Mouse (Mus musculus) urinary bladder, adult 18-20 months (tissue): ENCODE measurements around the gene Ifrd2.

Source experiments
- DNase-seq, 2 experiments: peaks; one replicate each; pipeline ENCODE4 v3.0.0; 2022; ENCODE audit warnings: low spot score in 2 of 2, mixed read lengths in 2 of 2

Ifrd2 gene

GRCm38 (mm10) chr9:107575579-107576356 lies 11.7 kb upstream of the Ifrd2 start:
- DNase-seq, result peak; percentile 57 to 83

DNA sequence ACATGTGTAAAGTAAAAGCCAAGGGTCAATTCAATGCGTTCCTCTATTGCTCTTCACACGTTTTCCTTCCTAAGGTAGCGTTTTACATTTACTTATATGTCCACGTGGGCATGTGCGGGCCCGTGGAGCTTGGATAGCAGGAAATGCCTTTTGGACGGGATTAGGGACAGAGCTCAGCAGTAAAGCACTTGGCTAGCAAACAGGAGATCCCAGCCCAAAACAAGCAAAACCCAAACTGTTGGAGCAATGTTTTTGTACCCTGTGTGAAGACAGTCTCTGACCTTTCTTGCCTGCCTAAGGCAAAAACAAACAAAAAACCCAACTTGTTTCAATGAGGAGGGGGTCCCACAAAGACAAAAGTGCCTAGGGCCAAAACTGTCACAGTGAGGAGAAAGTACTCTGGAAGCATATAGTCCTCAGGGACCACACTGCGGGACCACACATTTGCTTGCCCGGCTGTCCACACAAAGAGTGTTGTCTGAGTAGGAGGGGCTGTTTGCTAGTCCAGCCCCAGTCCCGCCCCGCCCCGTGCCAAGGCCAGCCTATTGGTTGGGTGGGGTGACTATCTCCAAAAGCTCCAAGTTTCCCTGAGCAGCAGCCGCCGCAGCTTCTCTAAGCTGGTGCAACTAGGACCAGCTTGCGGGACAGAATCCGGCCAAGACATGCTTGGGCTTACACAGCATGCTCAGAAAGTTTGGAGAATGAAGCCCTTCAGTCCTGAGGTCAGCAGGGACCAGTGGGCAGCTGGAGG lies 10.9 kb upstream of the Ifrd2 start, which contains the start of gene Hyal1:
Gene Hyal1, plus strand, starts transcription at position 571 of the 751 bp plus-strand sequence.
- peak; percentile 82 to 83 for DNase-seq

DNA sequence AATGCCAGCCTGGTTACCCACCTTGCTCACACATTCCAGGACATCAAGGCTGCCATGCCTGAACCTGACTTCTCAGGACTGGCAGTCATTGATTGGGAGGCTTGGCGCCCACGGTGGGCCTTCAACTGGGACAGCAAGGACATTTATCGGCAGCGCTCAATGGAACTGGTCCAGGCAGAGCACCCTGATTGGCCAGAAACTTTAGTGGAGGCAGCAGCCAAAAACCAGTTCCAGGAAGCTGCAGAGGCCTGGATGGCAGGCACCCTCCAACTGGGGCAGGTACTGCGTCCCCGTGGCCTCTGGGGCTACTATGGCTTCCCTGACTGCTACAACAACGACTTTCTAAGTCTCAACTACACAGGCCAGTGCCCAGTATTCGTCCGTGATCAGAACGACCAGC lies 9.6 kb upstream of the Ifrd2 start:
- DNase-seq, result no peak

DNA sequence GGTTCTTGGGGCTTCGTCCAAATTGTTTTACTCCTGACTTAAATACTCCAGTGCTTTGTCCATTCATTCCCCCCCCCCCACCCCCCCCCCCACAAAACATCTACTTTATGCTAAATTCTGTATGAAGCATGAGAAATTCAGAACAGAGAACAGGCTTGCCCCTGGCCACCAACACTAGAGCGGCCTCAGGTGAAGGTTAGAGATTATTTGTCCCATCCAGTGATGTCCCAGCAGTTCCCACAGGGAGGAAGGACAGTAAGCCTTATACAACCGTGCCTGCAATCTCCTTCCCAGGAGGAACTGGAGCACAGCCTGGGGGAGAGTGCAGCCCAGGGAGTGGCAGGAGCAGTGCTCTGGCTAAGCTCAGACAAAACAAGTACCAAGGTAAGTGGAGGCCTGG lies 8.9 kb upstream of the Ifrd2 start, which contains the start of gene Naa80:
Gene Naa80, plus strand, starts transcription at position 301 of the 400 bp plus-strand sequence.
- DNase-seq, result no peak

DNA sequence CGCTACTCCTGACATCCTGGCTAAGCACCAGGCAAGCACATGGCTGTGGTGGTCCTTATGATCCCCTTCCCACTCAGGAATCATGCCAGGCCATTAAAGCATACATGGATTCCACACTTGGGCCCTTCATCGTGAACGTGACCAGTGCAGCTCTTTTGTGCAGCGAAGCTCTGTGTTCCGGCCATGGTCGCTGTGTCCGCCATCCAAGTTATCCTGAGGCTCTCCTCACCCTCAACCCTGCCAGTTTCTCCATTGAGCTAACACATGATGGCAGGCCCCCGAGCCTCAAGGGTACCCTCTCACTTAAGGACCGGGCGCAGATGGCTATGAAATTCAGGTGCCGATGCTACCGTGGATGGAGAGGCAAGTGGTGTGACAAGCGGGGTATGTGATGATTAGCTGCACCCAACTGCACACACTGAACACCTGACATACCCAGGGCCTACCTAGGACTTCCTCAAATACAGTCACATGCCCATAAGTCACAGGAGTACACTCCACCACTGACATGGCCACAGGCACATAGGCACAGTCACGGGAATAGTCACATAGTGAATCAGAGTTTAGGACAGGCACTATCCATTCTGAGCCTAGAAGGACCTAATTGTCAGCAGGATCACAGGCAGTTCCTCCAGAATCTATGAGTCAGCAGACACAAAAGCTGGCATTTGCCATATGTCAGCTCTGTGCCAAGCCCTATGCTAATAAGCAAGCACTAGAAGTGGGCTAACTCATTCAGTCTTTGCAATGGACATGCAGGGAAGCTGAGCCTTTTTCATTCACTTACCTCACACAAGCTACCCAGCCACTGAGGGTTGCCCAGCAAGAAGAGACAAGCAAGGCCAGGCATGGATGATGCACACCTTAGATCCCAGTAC lies 8.2 kb upstream of the Ifrd2 start:
- no peak for DNase-seq

GRCm38 (mm10) chr9:107580501-107581317 lies 6.7 kb upstream of the Ifrd2 start, which contains the start of gene Hyal3:
Gene Hyal3, plus strand, starts transcription at chr9:107580818.
- peak; percentile 82 to 91 for DNase-seq

DNA sequence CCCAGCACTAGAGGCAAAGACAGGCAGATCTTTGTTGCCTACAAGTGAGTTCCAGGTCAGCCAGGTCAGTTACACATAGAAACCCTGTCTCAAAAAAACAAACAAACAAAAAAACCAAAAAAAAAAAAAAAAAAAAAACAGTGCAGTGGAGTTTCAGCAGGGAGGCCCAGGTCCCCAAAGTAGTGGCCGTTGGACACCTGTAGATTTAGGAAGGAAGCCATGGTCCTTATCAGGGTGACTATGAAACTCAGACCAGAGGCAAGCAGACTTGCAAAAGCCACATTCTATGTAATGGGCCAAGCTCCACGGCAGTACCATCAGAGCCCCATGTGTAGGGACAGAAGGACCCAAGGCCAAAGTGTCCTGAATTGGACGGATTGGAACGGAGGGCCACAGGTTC lies 5.9 kb upstream of the Ifrd2 start:
- no peak for DNase-seq

DNA sequence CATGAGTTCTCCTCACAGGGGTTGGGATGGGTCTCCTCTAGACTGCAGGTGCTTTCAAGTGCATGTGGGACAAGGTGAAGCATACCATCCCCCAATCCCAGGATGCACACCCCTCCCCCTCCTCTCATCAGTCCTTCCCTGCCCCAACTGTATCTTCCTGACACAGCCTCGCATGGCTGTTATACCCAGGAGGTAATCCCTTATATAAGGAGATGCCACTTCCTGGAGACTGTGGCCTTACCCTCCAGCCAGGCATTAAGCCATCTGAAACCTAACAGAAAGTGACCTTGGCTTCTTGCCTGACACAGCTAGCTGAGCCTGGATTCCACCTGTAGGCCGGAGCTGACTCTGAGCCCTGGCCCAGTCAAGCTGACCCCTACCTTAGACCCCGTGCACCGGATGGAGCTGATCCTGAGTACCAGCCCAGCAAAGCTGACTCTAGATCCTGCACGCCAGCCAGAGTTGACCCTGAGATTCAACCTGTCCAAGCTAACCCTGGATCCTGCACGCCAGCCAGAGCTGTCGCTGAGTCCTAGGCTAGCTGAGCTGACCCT lies 4.9 kb upstream of the Ifrd2 start:
- no peak for DNase-seq

DNA sequence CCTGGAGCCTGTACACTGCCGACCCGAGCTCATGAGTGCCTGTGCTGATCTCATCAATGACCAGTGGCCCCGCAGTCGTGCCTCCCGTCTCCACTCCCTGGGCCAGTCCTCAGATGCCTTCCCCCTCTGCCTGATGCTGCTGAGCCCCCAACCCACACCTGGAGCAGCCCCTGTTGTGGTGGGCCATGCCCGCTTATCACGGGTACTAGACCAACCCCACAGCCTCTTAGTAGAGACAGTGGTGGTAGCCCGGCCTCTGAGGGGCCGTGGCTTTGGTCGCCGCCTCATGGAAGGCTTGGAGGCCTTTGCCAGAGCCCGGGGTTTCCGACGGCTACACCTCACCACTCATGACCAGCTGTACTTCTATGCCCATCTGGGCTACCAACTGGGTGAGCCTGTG lies 4.3 kb upstream of the Ifrd2 start:
- DNase-seq, result no peak

DNA sequence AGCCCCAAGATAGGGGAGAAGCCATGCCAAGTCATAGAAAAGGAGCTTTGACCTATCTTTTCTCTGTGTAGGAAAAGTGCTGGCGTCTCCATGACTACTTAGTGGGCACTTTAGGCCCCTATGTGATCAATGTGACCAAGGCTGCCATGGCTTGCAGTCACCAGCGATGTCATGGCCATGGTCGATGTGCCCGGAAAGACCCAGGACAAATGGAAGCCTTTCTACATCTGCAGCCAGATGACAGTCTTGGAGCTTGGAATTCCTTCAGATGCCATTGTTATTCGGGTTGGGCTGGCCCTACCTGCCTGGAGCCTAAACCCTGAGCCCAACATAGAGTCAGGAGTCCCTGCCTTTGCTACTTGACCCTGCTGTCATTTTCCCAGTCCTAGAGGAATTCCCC lies 938 bp upstream of the Ifrd2 start:
- DNase-seq, result no peak

- no peak for DNase-seq
These were observed 594 bp downstream of the Ifrd2 start for GRCm38 (mm10) chr9:107587833-107588639.

DNA sequence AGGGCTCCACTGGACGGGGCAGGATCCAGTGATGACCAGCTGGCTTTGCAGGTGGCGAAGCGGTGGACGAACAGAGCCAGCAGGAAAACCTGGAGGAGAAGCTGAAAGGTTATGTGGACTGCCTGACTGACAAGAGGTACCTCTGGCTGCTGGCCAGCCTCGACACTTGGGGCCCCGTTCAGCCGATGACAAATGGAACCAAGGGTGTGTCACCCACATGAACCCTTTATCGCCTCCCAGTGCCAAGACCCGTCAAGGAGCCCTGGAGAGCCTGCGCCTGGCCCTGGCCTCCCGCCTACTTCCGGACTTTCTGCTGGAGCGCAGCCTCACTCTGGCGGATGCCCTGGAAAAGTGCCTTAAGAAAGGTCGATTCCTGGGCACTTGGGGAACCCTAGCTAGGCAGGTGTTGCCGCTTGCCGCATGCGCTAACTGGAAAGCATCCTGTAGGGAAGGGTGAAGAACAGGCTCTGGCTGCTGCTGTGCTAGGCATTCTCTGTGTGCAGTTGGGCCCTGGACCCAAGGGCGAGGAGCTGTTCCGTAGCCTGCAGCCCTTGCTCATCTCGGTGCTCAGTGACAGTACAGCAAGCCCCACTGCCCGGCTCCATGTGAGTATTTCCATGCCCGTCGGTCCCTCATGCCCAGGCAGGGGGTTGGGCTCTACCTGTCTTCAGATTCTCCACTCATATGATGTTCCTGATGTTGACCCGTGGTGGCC lies 2.8 kb downstream of the Ifrd2 start:
- DNase-seq, result no peak

GRCm38 (mm10) chr9:107590773-107591060 lies 3.3 kb downstream of the Ifrd2 start:
- DNase-seq, result no peak

DNA sequence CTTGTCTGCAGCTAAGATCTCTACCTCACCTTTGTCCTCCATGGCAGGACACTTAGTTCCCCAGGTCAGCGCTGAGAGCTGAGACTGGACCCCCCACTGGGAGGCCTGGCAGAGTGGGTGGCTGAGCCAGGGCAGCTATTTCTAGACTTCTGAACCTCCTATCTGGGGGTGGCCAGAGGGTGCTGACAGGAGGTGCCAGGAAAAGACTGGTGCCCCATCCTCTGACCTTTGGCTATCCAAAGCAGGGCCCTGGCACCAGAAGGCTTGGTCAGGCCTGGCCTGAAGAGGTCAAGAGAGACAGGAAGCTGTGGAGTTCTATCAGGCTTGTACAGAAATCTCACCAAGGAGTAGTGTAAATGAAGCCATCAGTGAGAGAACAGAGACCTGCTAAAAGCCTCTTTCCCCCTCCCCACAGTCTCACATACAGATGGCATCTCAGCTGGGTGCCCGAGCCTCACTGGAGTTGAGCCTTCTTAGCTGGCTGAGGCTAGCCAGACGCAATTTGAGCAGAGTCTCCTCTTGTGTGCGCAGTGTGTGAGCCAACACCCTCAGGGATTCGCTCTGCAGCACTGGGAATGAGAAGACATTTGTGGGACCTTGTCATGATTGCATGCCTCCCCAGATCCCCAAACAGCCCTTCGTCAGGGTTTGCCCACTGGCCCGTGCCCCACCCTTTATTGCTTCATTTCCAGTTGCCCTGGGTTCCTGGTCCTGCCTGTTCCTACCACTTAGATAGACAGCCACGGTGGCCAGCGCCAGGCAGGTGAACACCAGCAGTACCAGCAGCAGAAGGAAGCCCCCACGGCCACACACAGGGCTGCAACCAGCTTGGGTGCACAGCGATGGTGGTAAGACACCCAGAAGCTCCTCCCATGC lies 5.9 kb downstream of the Ifrd2 start:
- DNase-seq, result no peak

DNA sequence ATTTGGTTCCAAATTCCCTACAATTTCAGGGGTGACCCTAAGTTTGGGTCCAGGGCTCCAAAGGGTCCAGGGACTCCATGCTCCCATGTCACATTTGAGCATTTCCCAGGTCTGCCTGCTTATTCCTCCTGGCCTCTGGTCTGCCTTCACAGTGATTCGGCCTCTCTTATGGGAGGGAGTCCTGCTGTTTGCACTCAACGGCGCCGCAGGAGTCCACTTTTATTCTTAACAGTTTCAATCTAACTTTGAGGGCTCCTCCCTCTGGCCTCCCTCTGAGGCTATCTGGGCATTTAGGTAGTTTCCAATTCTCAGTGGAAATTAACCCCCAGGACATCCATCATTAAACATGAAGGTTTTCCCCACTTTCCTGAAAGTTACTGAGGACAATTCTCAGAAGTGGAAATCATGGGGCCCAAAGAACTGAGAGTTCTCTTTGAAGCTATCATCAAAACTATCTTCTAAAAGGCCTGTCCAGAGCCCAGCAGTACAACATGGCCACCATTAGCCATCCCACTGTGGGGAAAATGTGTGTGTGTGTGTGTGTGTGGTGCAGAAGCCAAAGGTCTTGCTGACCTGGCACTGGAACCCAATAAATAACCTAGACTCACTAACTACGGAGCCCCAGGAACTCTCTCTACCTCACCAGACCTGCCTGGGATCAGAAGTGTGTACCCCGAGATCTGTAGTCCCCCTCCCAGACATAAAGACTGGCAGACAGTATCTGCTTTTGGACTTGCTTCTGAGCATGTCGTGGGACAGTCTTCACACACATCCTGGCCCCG lies 7.0 kb downstream of the Ifrd2 start:
- no peak for DNase-seq

GRCm38 (mm10) chr9:107596619-107597569 lies 9.5 kb downstream of the Ifrd2 start:
- DNase-seq, result no peak

- no peak for DNase-seq
These were observed 10.9 kb downstream of the Ifrd2 start for GRCm38 (mm10) chr9:107598385-107598784.
